Mouse (Mus musculus) kidney, embryonic 15.5 days (tissue): ENCODE measurements around the gene Trim17. TPM values are rescaled to one million over a fixed set of nuclear protein-coding genes. Genes with fewer than 3 reads are reported as not detected.

Experiments
- ATAC-seq: fragments of 200-750 bp; cut with Nextera tagmentation; replicated peaks from 2 replicates; pipeline ENCODE4 v1.8.0; 2017; ENCODE audit warnings: moderate TSS enrichment; ENCODE audit not compliant: low FRiP score
- H3K27ac ChIP-seq: fragments of 300-500 bp; sonication (generic); 2 replicates; pipeline ENCODE4 v1.5.1; 2015; ENCODE audit warnings: mild to moderate bottlenecking, inconsistent platforms
- H3K27me3 ChIP-seq: fragments of 300-500 bp; sonication (generic); 2 replicates; pipeline ENCODE4 v1.6.1; 2015; ENCODE audit warnings: inconsistent platforms
- H3K36me3 ChIP-seq: fragments of 300-500 bp; sonication (generic); 2 replicates; pipeline ENCODE4 v1.6.1; 2015; ENCODE audit warnings: inconsistent platforms
- H3K4me1 ChIP-seq: fragments of 300-500 bp; sonication (generic); 2 replicates; pipeline ENCODE4 v1.6.1; 2015; ENCODE audit warnings: inconsistent platforms
- H3K4me2 ChIP-seq: fragments of 300-500 bp; sonication (generic); 2 replicates; pipeline ENCODE4 v1.6.1; 2015; ENCODE audit warnings: moderate library complexity, mild to moderate bottlenecking, inconsistent platforms
- H3K4me3 ChIP-seq: fragments of 300-500 bp; sonication (generic); replicated peaks from 2 replicates; pipeline ENCODE4 v1.5.1; 2015; ENCODE audit warnings: mild to moderate bottlenecking, inconsistent platforms
- H3K9ac ChIP-seq: fragments of 300-500 bp; sonication (generic); 2 replicates; pipeline ENCODE4 v1.6.1; 2015; ENCODE audit warnings: mild to moderate bottlenecking, inconsistent platforms
- H3K9me3 ChIP-seq: fragments of 300-500 bp; sonication (generic); replicated peaks from 2 replicates; pipeline ENCODE4 v1.6.1; 2016; ENCODE audit warnings: inconsistent platforms
- WGBS: fragments of 180-500 bp; shearing (Covaris S2); methylation state at CpG from one replicate; pipeline ENCODE4 v1.1.7; 2015; ENCODE audit warnings: mixed read lengths; 5-methylcytosine and 5-hydroxymethylcytosine counted together
- polyA plus RNA-seq: library from polyadenylated mRNA; unstranded; fragments of >200 nt; fragmentation: Nextera tagmentation; extraction: Ambion mirVana; gene quantifications from 2 replicates; pipeline ENCODE4 v1.2.1, GENCODE M21; 2015

Trim17 gene
- polyA plus RNA-seq, 1 experiment from 2014 or later, result 0.58 TPM

- Histone ChIP-seq H3K4me3 (peak overlapping the region; percentile 53), H3K4me2 (peak overlapping the region; percentile 91), H3K9me3 (peaks cover 4% of the 10 kb centered on the region; the same call in 1 of the 2 replicates), H3K27me3 (peaks cover 26% of the 10 kb centered on the region; the same call in 1 of the 2 replicates), H3K27ac (peak overlapping the region; percentile 70), H3K4me1 (peaks cover 42% of the 10 kb centered on the region), H3K36me3 (peaks cover 20% of the 10 kb centered on the region), H3K9ac (peak overlapping the region; percentile 46; the same call in 1 of the 2 replicates)
- WGBS, result 6% methylated on average over 40 of the region's 40 CpGs
- ATAC-seq, result peak; percentile 87
Measured at GRCm38 (mm10) chr11:58959921-58960465, 5.5 kb downstream of the Trim17 start.

GRCm38 (mm10) chr11:58961364-58962177 is 7.1 kb downstream of the Trim17 start:
- Histone ChIP-seq H3K4me1 (peaks cover 49% of the 10 kb centered on the region), H3K27ac (no peak overlapping the region), H3K36me3 (peaks cover 20% of the 10 kb centered on the region), H3K4me2 (no peak overlapping the region), H3K9ac (no peak overlapping the region), H3K4me3 (no peak overlapping the region), H3K9me3 (peaks cover 4% of the 10 kb centered on the region; the same call in 1 of the 2 replicates), H3K27me3 (peaks cover 26% of the 10 kb centered on the region; the same call in 1 of the 2 replicates)
- WGBS, result 66% methylated on average over 50 of the region's 50 CpGs
- no peak for ATAC-seq

GRCm38 (mm10) chr11:58963543-58963942 is 9.1 kb downstream of the Trim17 start:
- no peak overlapping the region for H3K4me3 ChIP-seq
- peaks cover 40% of the 10 kb centered on the region for H3K4me1 ChIP-seq
- H3K27ac ChIP-seq, result no peak overlapping the region
- H3K9ac ChIP-seq, result no peak overlapping the region
- ATAC-seq, result no peak
- WGBS, result 39% methylated on average over 17 of the region's 17 CpGs
- H3K27me3 ChIP-seq, result peaks cover 26% of the 10 kb centered on the region; the same call in 1 of the 2 replicates
- peaks cover 4% of the 10 kb centered on the region; the same call in 1 of the 2 replicates for H3K9me3 ChIP-seq
- H3K36me3 ChIP-seq, result peaks cover 5% of the 10 kb centered on the region; the same call in 1 of the 2 replicates
- H3K4me2 ChIP-seq, result no peak overlapping the region

GRCm38 (mm10) chr11:58964216-58964615 is 9.7 kb downstream of the Trim17 start:
- Histone ChIP-seq H3K9ac (no peak overlapping the region), H3K4me2 (no peak overlapping the region), H3K27ac (no peak overlapping the region), H3K36me3 (peaks cover 6% of the 10 kb centered on the region; the same call in 1 of the 2 replicates), H3K4me1 (peaks cover 46% of the 10 kb centered on the region), H3K4me3 (no peak overlapping the region), H3K9me3 (peaks cover 4% of the 10 kb centered on the region; the same call in 1 of the 2 replicates), H3K27me3 (peaks cover 26% of the 10 kb centered on the region; the same call in 1 of the 2 replicates)
- no peak for ATAC-seq
- WGBS, result 91% methylated on average over 7 of the region's 7 CpGs

- H3K27me3 ChIP-seq, result peaks cover 26% of the 10 kb centered on the region; the same call in 1 of the 2 replicates
- 0 out of 2 replicates have a peak overlapping the region, but pooled peaks have one; percentile 1 for H3K9ac ChIP-seq
- H3K4me2 ChIP-seq, result 0 out of 2 replicates have a peak overlapping the region, but pooled peaks have one; percentile 10
- H3K27ac ChIP-seq, result peak overlapping the region; percentile 59
- ATAC-seq, result no peak
- H3K4me3 ChIP-seq, result no peak overlapping the region
- peaks cover 46% of the 10 kb centered on the region for H3K4me1 ChIP-seq
- peaks cover 6% of the 10 kb centered on the region; the same call in 1 of the 2 replicates for H3K36me3 ChIP-seq
- WGBS, result 23% methylated on average over 12 of the region's 12 CpGs
- H3K9me3 ChIP-seq, result peaks cover 4% of the 10 kb centered on the region; the same call in 1 of the 2 replicates
Measured at GRCm38 (mm10) chr11:58965001-58965760, 10.7 kb downstream of the Trim17 start.

- no peak for ATAC-seq
Measured at GRCm38 (mm10) chr11:58967346-58967745, 12.9 kb downstream of the Trim17 start.

GRCm38 (mm10) chr11:58968551-58968950 is 14.1 kb downstream of the Trim17 start:
- Histone ChIP-seq H3K36me3 (peaks cover 16% of the 10 kb centered on the region), H3K27ac (peak overlapping the region; percentile 85), H3K4me2 (no peak overlapping the region), H3K4me1 (peaks cover 50% of the 10 kb centered on the region), H3K9ac (no peak overlapping the region), H3K4me3 (no peak overlapping the region), H3K27me3 (0 out of 2 replicates have a peak, but pooled peaks cover 4% of the 10 kb centered on the region), H3K9me3 (no peaks in the 10 kb centered on the region)
- WGBS, result 82% methylated on average over 7 of the region's 7 CpGs
- 0 out of 2 replicates have a peak, but pooled peaks have one; percentile 13 for ATAC-seq

More at GRCm38 (mm10) chr11:58967346-58967745, 12.9 kb downstream of the Trim17 start:
- Histone ChIP-seq H3K9ac (no peak overlapping the region), H3K27ac (no peak overlapping the region), H3K36me3 (peaks cover 13% of the 10 kb centered on the region), H3K4me3 (no peak overlapping the region), H3K9me3 (no peaks in the 10 kb centered on the region), H3K27me3 (peaks cover 14% of the 10 kb centered on the region; the same call in 1 of the 2 replicates), H3K4me1 (peaks cover 53% of the 10 kb centered on the region), H3K4me2 (no peak overlapping the region)
- WGBS, result 91% methylated on average over 1 of the region's 1 CpGs

GRCm38 (mm10) chr11:58969027-58969426 is 14.5 kb downstream of the Trim17 start:
- H3K4me3 ChIP-seq, result no peak overlapping the region
- peak overlapping the region; percentile 85 for H3K27ac ChIP-seq
- H3K9ac ChIP-seq, result no peak overlapping the region
- H3K36me3 ChIP-seq, result peaks cover 16% of the 10 kb centered on the region
- 65% methylated on average over 8 of the region's 8 CpGs for WGBS
- H3K9me3 ChIP-seq, result no peaks in the 10 kb centered on the region
- H3K4me1 ChIP-seq, result peaks cover 47% of the 10 kb centered on the region
- H3K27me3 ChIP-seq, result no peaks in the 10 kb centered on the region
- peak; percentile 57 for ATAC-seq
- H3K4me2 ChIP-seq, result peak overlapping the region; percentile 37

- peaks cover 19% of the 10 kb centered on the region for H3K36me3 ChIP-seq
- peak overlapping the region; percentile 37 for H3K4me2 ChIP-seq
- H3K27ac ChIP-seq, result peak overlapping the region; percentile 85
- no peaks in the 10 kb centered on the region for H3K27me3 ChIP-seq
- H3K9ac ChIP-seq, result no peak overlapping the region
- peak; percentile 83 for ATAC-seq
- no peaks in the 10 kb centered on the region for H3K9me3 ChIP-seq
- H3K4me3 ChIP-seq, result no peak overlapping the region
- H3K4me1 ChIP-seq, result peaks cover 46% of the 10 kb centered on the region
- WGBS, result 55% methylated on average over 6 of the region's 6 CpGs
Measured at GRCm38 (mm10) chr11:58969659-58970058, 15.2 kb downstream of the Trim17 start.

- Histone ChIP-seq H3K27me3 (no peaks in the 10 kb centered on the region), H3K4me2 (no peak overlapping the region), H3K4me3 (no peak overlapping the region), H3K36me3 (peaks cover 21% of the 10 kb centered on the region), H3K9me3 (no peaks in the 10 kb centered on the region), H3K4me1 (peaks cover 40% of the 10 kb centered on the region), H3K27ac (peak overlapping the region; percentile 85), H3K9ac (no peak overlapping the region)
- no peak for ATAC-seq
- 89% methylated on average over 21 of the region's 21 CpGs for WGBS
Measured at GRCm38 (mm10) chr11:58970831-58971530, 16.5 kb downstream of the Trim17 start.

GRCm38 (mm10) chr11:58971796-58972195 is 17.3 kb downstream of the Trim17 start:
- H3K9me3 ChIP-seq, result no peaks in the 10 kb centered on the region
- no peak overlapping the region for H3K4me3 ChIP-seq
- peaks cover 38% of the 10 kb centered on the region for H3K4me1 ChIP-seq
- H3K4me2 ChIP-seq, result no peak overlapping the region
- H3K27me3 ChIP-seq, result no peaks in the 10 kb centered on the region
- H3K36me3 ChIP-seq, result peaks cover 21% of the 10 kb centered on the region
- WGBS, result 92% methylated on average over 3 of the region's 3 CpGs
- H3K27ac ChIP-seq, result no peak overlapping the region
- no peak for ATAC-seq
- no peak overlapping the region for H3K9ac ChIP-seq
